Comparison of ENCODE assay signal across 8 mouse cellular contexts in genomic region chr9:43102931-43103330, GRCm38 (mm10). TPM values are rescaled to one million over a fixed set of nuclear protein-coding genes. Genes with fewer than 3 reads are reported as not detected.
DNase-seq lines count a peak whose midpoint lies in the region; ATAC-seq and TF ChIP-seq lines count a peak whose summit lies in the region.

No protein-coding gene starts in this region.

- H3K4me3 ChIP-seq in gastrocnemius, adult 2 months, result peak overlapping the region; percentile 97
- H3K4me3 ChIP-seq in MEL (ENCODE audit: control insufficient read depth in 1 of 2, insufficient read depth in 1 of 2, low read depth in 2 of 2, low read length in 2 of 2), result peak overlapping the region; percentile 44 to 82
- peak overlapping the region; percentile 92 for H3K4me3 ChIP-seq in heart, postnatal 0 days (ENCODE audit: low read depth, low read length)
- H3K4me3 ChIP-seq in liver, embryonic 16.5 days (ENCODE audit: low read depth, low read length), result peak overlapping the region; percentile 87

- H3K79me2 ChIP-seq in MEL (ENCODE audit: control insufficient read depth, insufficient read depth, low read length, poor library complexity), result peaks cover 41% of the 10 kb centered on the region

- no peak for TF ChIP-seq EP300 in MEL (IDR thresholded peaks at IDR 0.05; ENCODE audit: low read depth in 1 of 2, low read length in 2 of 2)
- TF ChIP-seq EP300 in heart, postnatal 0 days (IDR thresholded peaks at IDR 0.05; ENCODE audit: low read depth), result no peak

- H3K27me3 ChIP-seq in MEL (ENCODE audit: control insufficient read depth in 1 of 2, insufficient read depth in 2 of 2, low read length in 2 of 2), result no peaks in the 10 kb centered on the region
- H3K27me3 ChIP-seq in heart, postnatal 0 days (ENCODE audit: control insufficient read depth, insufficient read depth, low read length), result no peaks in the 10 kb centered on the region
- H3K27me3 ChIP-seq in liver, embryonic 16.5 days (ENCODE audit: control insufficient read depth, insufficient read depth, low read depth, low read length), result peaks cover 5% of the 10 kb centered on the region

- no peak for ATAC-seq in heart, postnatal 0 days (ENCODE audit: insufficient read depth, low read depth)
- 0 out of 2 replicates have a peak, but pooled peaks have one; percentile 7 for ATAC-seq in liver, embryonic 16.5 days (ENCODE audit: low read depth)

- WGBS in heart, postnatal 0 days, result 84% methylated on average over 2 of the region's 2 CpGs
- WGBS in liver, embryonic 16.5 days (ENCODE audit: insufficient replicate concordance), result 39% methylated on average over 2 of the region's 2 CpGs

- intact Hi-C loops in gastrocnemius, adult 2 months (cut with DNase I), result no loop called here
- intact Hi-C loops in gastrocnemius, postnatal 36 days (cut with DNase I), result loop anchor here (5.0 kb wide), 1 partner anchor 36 kb away; no protein-coding TSS in a partner anchor

- no peak for TF ChIP-seq POLR2A in MEL (IDR thresholded peaks at IDR 0.05; ENCODE audit: control insufficient read depth in 1 of 2, insufficient read depth in 1 of 2, low read depth in 1 of 2, low read length in 2 of 2, poor library complexity in 1 of 2)

- TF ChIP-seq RAD21 in MEL (IDR thresholded peaks at IDR 0.05; ENCODE audit: low read depth, low read length), result no peak

- H3K9ac ChIP-seq in MEL (ENCODE audit: control insufficient read depth, low read depth, low read length, poor library complexity, severe bottlenecking), result peak overlapping the region; percentile 49
- peak overlapping the region; percentile 40; the same call in 1 of the 2 replicates for H3K9ac ChIP-seq in heart, postnatal 0 days (replicated peaks; ENCODE audit: low read depth, low read length)
- H3K9ac ChIP-seq in liver, embryonic 16.5 days (ENCODE audit: low read depth, low read length), result peak overlapping the region; percentile 89

- DNase-seq in gastrocnemius, adult 2 months, result no peak
- DNase-seq in gastrocnemius, postnatal 4 days (ENCODE audit: low spot score in 2 of 2), result no peak
- DNase-seq in MEL (ENCODE audit: low read depth, low spot score), result peak; percentile 54
- no peak for DNase-seq in heart, postnatal 0 days (ENCODE audit: low spot score)
- DNase-seq in layer of hippocampus, postnatal 10 days (ENCODE audit: low spot score in 2 of 2), result no peak
- DNase-seq in ovary, postnatal 10 days (ENCODE audit: low spot score), result no peak
- DNase-seq in gastrocnemius, postnatal 36 days, result no peak

- H3K4me1 ChIP-seq in MEL (ENCODE audit: control insufficient read depth in 1 of 2, insufficient read depth in 2 of 2, low read length in 2 of 2), result peaks cover 11 to 21% of the 10 kb centered on the region in 2 experiments
- H3K4me1 ChIP-seq in heart, postnatal 0 days (ENCODE audit: control insufficient read depth, insufficient read depth), result peaks cover 31% of the 10 kb centered on the region
- H3K4me1 ChIP-seq in liver, embryonic 16.5 days (ENCODE audit: control insufficient read depth, low read depth, low read length), result peaks cover 39% of the 10 kb centered on the region

- TF ChIP-seq CTCF in gastrocnemius, adult 2 months (IDR thresholded peaks at IDR 0.05), result no peak
- no peak for TF ChIP-seq CTCF in MEL (IDR thresholded peaks at IDR 0.05 in 2 of 3, conservative IDR thresholded peaks at IDR 0.05 in 1 of 3; ENCODE audit: control insufficient read depth in 1 of 3, insufficient read depth in 1 of 3, low read depth in 2 of 3, low read length in 3 of 3, poor library complexity in 1 of 3, severe bottlenecking in 1 of 3)
- TF ChIP-seq CTCF in heart, postnatal 0 days (IDR thresholded peaks at IDR 0.05; ENCODE audit: low read depth), result no peak

- peak overlapping the region; percentile 82 for H3K4me2 ChIP-seq in heart, postnatal 0 days (ENCODE audit: low read depth, low read length)
- H3K4me2 ChIP-seq in liver, embryonic 16.5 days (ENCODE audit: low read depth, low read length), result peak overlapping the region; percentile 86

- no peaks in the 10 kb centered on the region for H3K9me3 ChIP-seq in MEL (replicated peaks; ENCODE audit: insufficient read depth, low read length)
- no peaks in the 10 kb centered on the region for H3K9me3 ChIP-seq in heart, postnatal 0 days (replicated peaks; ENCODE audit: control insufficient read depth, low read length)
- H3K9me3 ChIP-seq in liver, embryonic 16.5 days (replicated peaks; ENCODE audit: control insufficient read depth, low read length), result no peaks in the 10 kb centered on the region

- peak overlapping the region; percentile 97 for H3K27ac ChIP-seq in gastrocnemius, adult 2 months
- H3K27ac ChIP-seq in MEL (ENCODE audit: control insufficient read depth, low read depth, low read length), result peak overlapping the region; percentile 93
- peak overlapping the region; percentile 65; the same call in 1 of the 2 replicates for H3K27ac ChIP-seq in heart, postnatal 0 days (ENCODE audit: low read depth)
- H3K27ac ChIP-seq in liver, embryonic 16.5 days (ENCODE audit: low read length), result peak overlapping the region; percentile 98

- H3K36me3 ChIP-seq in MEL (ENCODE audit: control insufficient read depth in 1 of 2, insufficient read depth in 2 of 2, low read length in 2 of 2), result peaks cover 0 to 42% of the 10 kb centered on the region in 2 experiments; a peak in 2 of 4 replicates
- H3K36me3 ChIP-seq in heart, postnatal 0 days (replicated peaks; ENCODE audit: control insufficient read depth, insufficient read depth, low read length), result no peaks in the 10 kb centered on the region
- no peaks in the 10 kb centered on the region for H3K36me3 ChIP-seq in liver, embryonic 16.5 days (ENCODE audit: control insufficient read depth, insufficient read depth)

TF ChIP-seq in MEL, 35 proteins besides CTCF, POLR2A, EP300 and RAD21:
- TF ChIP-seq TAL1 (IDR thresholded peaks at IDR 0.05; ENCODE audit: low read length) (no peak), NRF1 (IDR thresholded peaks at IDR 0.05; ENCODE audit: insufficient read depth, low read depth, low read length, poor library complexity, severe bottlenecking) (no peak), MYC (IDR thresholded peaks at IDR 0.05; ENCODE audit: low read depth, low read length) (no peak), GATA1 (IDR thresholded peaks at IDR 0.05; ENCODE audit: low read depth, low read length) (no peak), NELFE (IDR thresholded peaks at IDR 0.05; ENCODE audit: low read depth, low read length) (no peak), ZNF384 (IDR thresholded peaks at IDR 0.05; ENCODE audit: low read depth, low read length) (0 out of 2 replicates have a peak, but pooled peaks have one; percentile 16), BHLHE40 (IDR thresholded peaks at IDR 0.05; ENCODE audit: borderline replicate concordance, low read depth, low read length) (no peak), MXI1 (IDR thresholded peaks at IDR 0.05; ENCODE audit: low read depth, low read length) (0 out of 2 replicates have a peak, but pooled peaks have one; percentile 20), TBP (IDR thresholded peaks at IDR 0.05; ENCODE audit: low read depth, low read length) (peak; percentile 54; the same call in 1 of the 2 replicates), MEF2A (IDR thresholded peaks at IDR 0.05; ENCODE audit: extremely low read depth, insufficient replicate concordance, low read depth, low read length, poor library complexity, severe bottlenecking) (no peak), CHD1 (IDR thresholded peaks at IDR 0.05; ENCODE audit: low read depth, low read length) (no peak), E2F4 (IDR thresholded peaks at IDR 0.05; ENCODE audit: borderline replicate concordance, low read depth, low read length) (no peak), SMC3 (IDR thresholded peaks at IDR 0.05; ENCODE audit: low read depth, low read length) (no peak), KAT2A (conservative IDR thresholded peaks at IDR 0.05; ENCODE audit: low read depth, low read length) (no peak), POLR2AphosphoS5 (IDR thresholded peaks at IDR 0.05; ENCODE audit: borderline replicate concordance, low read depth, low read length) (no peak)

RNA-seq across cellular contexts. Expression of gene Arhgef12, which starts 4.1 kb away (rescaled TPM):
- 10 to 100 TPM; 41.9 to 61.9 TPM for total RNA-seq in gastrocnemius, adult 2 months (2021)
- total RNA-seq in gastrocnemius, postnatal 4 days (2021), result 10 to 100 TPM; 55.7 to 56.3 TPM
- total RNA-seq in MEL (2012; rRNA removed), result 11.8 and 14.8 TPM in 2 replicates
- polyA plus RNA-seq in MEL (2012; ENCODE audit: insufficient read depth in 1 of 2, insufficient read length in 2 of 2, low read depth in 1 of 2, low replicate concordance in 2 of 2, missing spikeins in 1 of 2), result 10 to 100 TPM; 14.7 to 33.5 TPM
- 57.3 and 63.5 TPM in 2 replicates for total RNA-seq in heart, postnatal 0 days (2014; rRNA removed; ENCODE audit: low replicate concordance)
- 9.3 and 10.3 TPM in 2 replicates for polyA plus RNA-seq in heart, postnatal 0 days (2015; fragmentation: Nextera tagmentation; extraction: Ambion mirVana)
- 7.1 and 7.8 TPM in 2 replicates for polyA plus RNA-seq in liver, embryonic 16.5 days (2015; fragmentation: Nextera tagmentation; extraction: Ambion mirVana)
- 100 to 1,000 TPM; 146 to 151 TPM for total RNA-seq in layer of hippocampus, postnatal 10 days (2021)
- 10 to 100 TPM; 44.9 to 45.2 TPM for total RNA-seq in gastrocnemius, postnatal 36 days (2021)

RNA-seq across cellular contexts. Expression of gene Tmem136, which starts 13.4 kb away (rescaled TPM):
- total RNA-seq in gastrocnemius, adult 2 months (2021), result 1 to 10 TPM; 2.3 to 3.0 TPM
- 1 to 10 TPM; 1.8 to 1.9 TPM for total RNA-seq in gastrocnemius, postnatal 4 days (2021)
- 0.42 and 0.62 TPM in 2 replicates for total RNA-seq in MEL (2012; rRNA removed)
- polyA plus RNA-seq in MEL (2012; ENCODE audit: insufficient read depth in 1 of 2, insufficient read length in 2 of 2, low read depth in 1 of 2, low replicate concordance in 2 of 2, missing spikeins in 1 of 2), result 1 to 10 TPM in 1 of 2 experiments, not detected in 1; 2.0 TPM
- total RNA-seq in heart, postnatal 0 days (2014; rRNA removed; ENCODE audit: low replicate concordance), result 5.5 and 7.5 TPM in 2 replicates
- polyA plus RNA-seq in heart, postnatal 0 days (2015; fragmentation: Nextera tagmentation; extraction: Ambion mirVana), result 8.0 and 8.1 TPM in 2 replicates
- 0.49 and 0.78 TPM in 2 replicates for polyA plus RNA-seq in liver, embryonic 16.5 days (2015; fragmentation: Nextera tagmentation; extraction: Ambion mirVana)
- 10 to 100 TPM; 17.0 to 19.7 TPM for total RNA-seq in layer of hippocampus, postnatal 10 days (2021)
- 1 to 10 TPM; 1.1 to 3.2 TPM for total RNA-seq in gastrocnemius, postnatal 36 days (2021)
